Comparison of ENCODE assay signal across 26 mouse cellular contexts in the genomic region with DNA sequence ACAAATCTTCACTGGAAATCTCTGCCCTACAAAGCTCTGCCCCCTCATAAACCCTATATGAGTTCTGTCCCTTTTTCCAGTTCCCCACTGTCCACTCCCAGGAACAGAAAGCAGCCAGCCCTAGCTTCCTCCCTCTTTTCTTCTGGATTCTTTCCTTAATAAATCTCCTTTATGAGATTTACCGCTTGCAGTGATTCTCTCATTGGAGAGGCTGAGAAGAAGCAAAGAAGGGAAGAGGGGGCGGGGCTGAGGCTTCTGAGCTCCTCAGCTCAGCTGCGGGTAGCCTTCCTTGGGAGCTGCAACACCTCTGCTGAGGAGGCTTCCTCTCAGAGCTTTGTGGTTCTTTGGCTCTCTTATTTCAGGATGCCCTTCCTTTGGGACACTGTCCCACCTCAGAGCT. TPM values are rescaled to one million over a fixed set of nuclear protein-coding genes. Genes with fewer than 3 reads are reported as not detected.
DNase-seq lines count a peak whose midpoint lies in the region; ATAC-seq and TF ChIP-seq lines count a peak whose summit lies in the region.
"Had no signal": no experiment of that assay in that cellular context is flagged by ENCODE, and none has a peak within 500 bp of the region (broad histone marks: within the 10 kb centered on the region; RNA-seq: fewer than 3 reads in every experiment).

No protein-coding gene starts in this region.

- peak; percentile 52 for DNase-seq in kidney, postnatal 0 days (ENCODE audit: low spot score)
- DNase-seq in kidney, adult 8-10 months, result no peak
- peak; percentile 31 to 47 for DNase-seq in kidney, postnatal 4 days
- DNase-seq in R1 (ENCODE audit: low read depth, low spot score), result peak; percentile 61
- DNase-seq: adrenal gland, adult 2 months; adrenal gland, postnatal 10 days; adrenal gland, postnatal 25 days; B cell, adult 2 months; cerebellum, adult 11 months; cerebellum, adult 18-20 months; cerebellum, adult 8-10 months; cerebellum, adult 9-11 months; cerebellum, postnatal 14 days; cerebellum, postnatal 36 days; embryo, embryonic 11 days; forebrain, postnatal 0 days had no signal

- H3K9ac ChIP-seq in kidney, postnatal 0 days (ENCODE audit: low read depth, low read length), result no peak overlapping the region
- no peak overlapping the region for H3K9ac ChIP-seq in kidney, embryonic 14.5 days (ENCODE audit: low read depth, low read length)
- H3K9ac ChIP-seq: embryonic facial prominence, embryonic 13.5 days; embryonic facial prominence, embryonic 15.5 days; forebrain, embryonic 13.5 days; forebrain, embryonic 15.5 days; forebrain, postnatal 0 days had no signal

- no peaks in the 10 kb centered on the region for H3K4me1 ChIP-seq in kidney, postnatal 0 days (replicated peaks; ENCODE audit: insufficient read depth, low read length)
- no peaks in the 10 kb centered on the region for H3K4me1 ChIP-seq in kidney, embryonic 14.5 days (ENCODE audit: control insufficient read depth, insufficient read depth, low read length)
- H3K4me1 ChIP-seq: embryonic facial prominence, embryonic 15.5 days; forebrain, embryonic 13.5 days; forebrain, embryonic 15.5 days had no signal

- H3K4me2 ChIP-seq in kidney, postnatal 0 days (ENCODE audit: low read length), result no peak overlapping the region
- H3K4me2 ChIP-seq in kidney, embryonic 14.5 days (replicated peaks; ENCODE audit: low read depth, low read length), result no peak overlapping the region
- H3K4me2 ChIP-seq: embryonic facial prominence, embryonic 13.5 days; embryonic facial prominence, embryonic 15.5 days; forebrain, embryonic 13.5 days; forebrain, embryonic 15.5 days had no signal

- no peak for TF ChIP-seq CTCF in kidney, postnatal 0 days (IDR thresholded peaks at IDR 0.05; ENCODE audit: low read depth)

- H3K36me3 ChIP-seq in kidney, postnatal 0 days (ENCODE audit: insufficient read depth, low read length), result no peaks in the 10 kb centered on the region
- no peaks in the 10 kb centered on the region for H3K36me3 ChIP-seq in kidney, embryonic 14.5 days (ENCODE audit: control insufficient read depth, insufficient read depth, low read length)
- H3K36me3 ChIP-seq: embryonic facial prominence, embryonic 13.5 days; embryonic facial prominence, embryonic 15.5 days; forebrain, embryonic 15.5 days; G1E had no signal

- WGBS in kidney, postnatal 0 days, result 79% methylated on average over 3 of the region's 3 CpGs
- WGBS in kidney, embryonic 14.5 days, result 69% methylated on average over 3 of the region's 3 CpGs

- H3K27me3 ChIP-seq in kidney, postnatal 0 days (ENCODE audit: insufficient read depth, low read length), result no peaks in the 10 kb centered on the region
- no peaks in the 10 kb centered on the region for H3K27me3 ChIP-seq in kidney, embryonic 14.5 days (ENCODE audit: control insufficient read depth, insufficient read depth, low read length)
- H3K27me3 ChIP-seq: CH12.LX; embryonic facial prominence, embryonic 13.5 days; embryonic facial prominence, embryonic 15.5 days; forebrain, embryonic 13.5 days; forebrain, embryonic 15.5 days; Patski had no signal

- no peak overlapping the region for H3K27ac ChIP-seq in kidney, postnatal 0 days
- H3K27ac ChIP-seq in kidney, embryonic 14.5 days (ENCODE audit: low read depth, low read length), result no peak overlapping the region
- H3K27ac ChIP-seq: embryonic facial prominence, embryonic 13.5 days; embryonic facial prominence, embryonic 15.5 days; forebrain, embryonic 13.5 days; forebrain, embryonic 15.5 days had no signal

- H3K9me3 ChIP-seq in kidney, postnatal 0 days (replicated peaks; ENCODE audit: low read length), result peaks cover 6% of the 10 kb centered on the region; the same call in 1 of the 2 replicates
- no peaks in the 10 kb centered on the region for H3K9me3 ChIP-seq in kidney, embryonic 14.5 days (ENCODE audit: control insufficient read depth, low read length)
- H3K9me3 ChIP-seq: embryonic facial prominence, embryonic 13.5 days; forebrain, embryonic 15.5 days; G1E had no signal

- H3K4me3 ChIP-seq in kidney, postnatal 0 days (replicated peaks; ENCODE audit: low read depth, low read length), result no peak overlapping the region
- no peak overlapping the region for H3K4me3 ChIP-seq in kidney, embryonic 14.5 days (ENCODE audit: low read length)
- H3K4me3 ChIP-seq: embryonic facial prominence, embryonic 13.5 days; embryonic facial prominence, embryonic 15.5 days; erythroblast, embryonic 14.5 days; forebrain, embryonic 13.5 days; forebrain, embryonic 15.5 days had no signal

- no peak for ATAC-seq in kidney, postnatal 0 days (replicated peaks; ENCODE audit: low FRiP score, low read depth)
- ATAC-seq in kidney, embryonic 14.5 days (ENCODE audit: low FRiP score, low TSS enrichment), result no peak
- ATAC-seq: CD4-positive, CD25-positive, alpha-beta regulatory T cell, adult 4 months; forebrain, embryonic 13.5 days; forebrain, embryonic 15.5 days; forebrain, postnatal 0 days; Patski had no signal

RNA-seq across cellular contexts. Expression of a gene that starts 30.0 kb away (rescaled TPM):
- polyA plus RNA-seq in kidney, postnatal 0 days (2015; fragmentation: Nextera tagmentation; extraction: Ambion mirVana), result 19.1 and 20.5 TPM in 2 replicates
- polyA plus RNA-seq in kidney, embryonic 14.5 days (2014; fragmentation: Nextera tagmentation; extraction: Ambion mirVana), result 16.8 and 34.5 TPM in 2 replicates

RNA-seq across cellular contexts. Expression of a gene that starts 37.1 kb away (rescaled TPM):
- 35.9 and 36.6 TPM in 2 replicates for polyA plus RNA-seq in kidney, postnatal 0 days (2015; fragmentation: Nextera tagmentation; extraction: Ambion mirVana)
- polyA plus RNA-seq in kidney, embryonic 14.5 days (2014; fragmentation: Nextera tagmentation; extraction: Ambion mirVana), result 19.7 and 33.1 TPM in 2 replicates

Comparison
In these comparisons a context has a peak if more than half of its experiments do, and no peak if none do; other contexts are left out.
1. DNase-seq: peak in kidney, postnatal 0 days (single experiment), kidney, postnatal 4 days (2 of 2) and R1 (single experiment); none in kidney, adult 8-10 months (0 of 2).